Mouse (Mus musculus): Measurements from ENCODE around the gene Olfr970.
"Not testable (repeated sequence)": the region's sequence is repeated elsewhere in the genome, so short reads cannot be mapped to it uniquely, and the experiment has no call there.

Olfr970 gene

GRCm38 (mm10) chr9:39808560-39808959 is at the start of gene Olfr970:
TSS of gene Olfr970 (plus strand) at chr9:39808860.
- no peak for DNase-seq (ENCODE audit: extremely low read depth, low read depth)

GRCm38 (mm10) chr9:39783153-39783552 is 25.5 kb upstream of the Olfr970 start, which contains the start of gene Olfr968:
TSS of gene Olfr968 (minus strand) at chr9:39783253.
- DNase-seq (ENCODE audit: extremely low read depth, low read depth): no peak

GRCm38 (mm10) chr9:39790558-39790957 is 18.1 kb upstream of the Olfr970 start, which contains the start of gene Olfr969:
TSS of gene Olfr969 (plus strand) at chr9:39790945.
- DNase-seq (ENCODE audit: extremely low read depth, low read depth): no peak

- not testable (repeated sequence) for DNase-seq (ENCODE audit: extremely low read depth, low read depth)
These were observed 27.9 kb downstream of the Olfr970 start, which contains the start of gene Olfr971 for GRCm38 (mm10) chr9:39836576-39836975. TSS of gene Olfr971 (plus strand) at chr9:39836876.

- DNase-seq (ENCODE audit: extremely low read depth, low read depth): no peak
These were observed 57.5 kb downstream of the Olfr970 start, which contains the start of gene Olfr972 for GRCm38 (mm10) chr9:39866122-39866521. TSS of gene Olfr972 (plus strand) at chr9:39866422.
